Mouse (Mus musculus) mouse trophoblast stem cell (cell line): Measurements from ENCODE around the gene Kcna1.

Source experiments
- in situ Hi-C, 2 experiments: fragments of 300-500 bp; cut with MseI, MboI; formaldehyde crosslinking; loops; 2 replicates in 1 of 2; 3 replicates in 1 of 2; pipeline ENCODE4 v1.15.1; 2025

Gene Kcna1

GRCm38 (mm10) chr6:126646381-126646780, at the start of gene Kcna1:
Kcna1 (minus strand) TSS chr6:126646384.
- in situ Hi-C loops, result no loop called here

DNA sequence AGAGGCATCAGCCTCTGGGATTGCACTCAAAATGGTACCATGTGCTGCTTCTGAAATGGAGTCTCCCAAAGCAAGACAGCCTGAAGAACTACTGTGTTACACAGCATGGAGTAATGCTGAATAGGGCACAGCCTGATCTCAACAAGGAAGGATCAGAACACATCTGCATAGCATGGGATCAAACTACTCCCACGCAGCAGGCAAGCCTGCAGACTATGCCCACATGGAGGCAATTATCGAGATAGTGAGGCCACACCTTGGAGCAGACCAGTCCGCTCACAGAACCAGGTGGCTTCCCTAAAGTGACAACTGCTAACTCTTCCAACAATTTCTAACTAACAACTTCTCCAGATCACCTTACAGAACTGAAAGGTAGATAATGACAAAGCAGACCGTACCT, 40.9 kb upstream of the Kcna1 start:
- in situ Hi-C loops, result no loop called here

DNA sequence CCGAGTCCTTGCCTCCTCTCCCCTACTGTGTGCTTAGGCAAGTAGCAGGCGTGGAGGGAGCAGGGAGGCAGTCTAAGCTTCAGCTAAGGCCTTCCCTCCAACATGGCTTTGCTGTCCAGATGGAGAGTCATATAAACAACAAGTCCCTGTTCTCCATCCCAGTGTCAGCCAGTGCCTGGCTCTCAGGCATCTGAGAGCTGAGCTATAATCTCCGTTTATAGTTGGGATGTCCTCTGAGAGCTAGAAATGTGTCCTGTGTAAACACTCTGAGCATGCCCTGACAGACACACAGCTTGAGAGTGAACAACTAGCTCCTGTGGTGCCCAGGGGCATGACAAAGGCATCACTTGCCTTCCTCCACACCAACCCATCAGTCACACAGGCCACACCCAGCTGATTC, 39.0 kb upstream of the Kcna1 start:
- in situ Hi-C loops, result no loop called here

DNA sequence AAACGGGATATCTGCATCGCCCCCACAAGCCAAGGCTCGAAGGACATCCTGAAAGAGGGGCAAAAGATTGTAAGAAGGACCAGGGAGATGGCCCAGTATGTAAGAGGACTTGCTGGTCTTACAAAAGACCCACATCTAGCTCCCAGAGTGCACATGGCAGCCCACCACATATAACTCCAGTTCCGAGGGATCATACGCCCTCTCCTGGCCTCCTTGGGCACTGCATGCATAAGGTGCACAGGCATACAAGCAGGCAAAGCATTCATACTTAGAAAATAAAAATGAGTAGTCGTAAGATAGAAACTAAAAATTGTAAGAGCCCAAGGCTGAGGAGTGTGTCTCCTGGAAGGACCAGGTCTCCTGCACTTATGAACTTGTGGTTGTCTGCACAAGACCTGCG, 32.8 kb upstream of the Kcna1 start:
- in situ Hi-C loops, result no loop called here

DNA sequence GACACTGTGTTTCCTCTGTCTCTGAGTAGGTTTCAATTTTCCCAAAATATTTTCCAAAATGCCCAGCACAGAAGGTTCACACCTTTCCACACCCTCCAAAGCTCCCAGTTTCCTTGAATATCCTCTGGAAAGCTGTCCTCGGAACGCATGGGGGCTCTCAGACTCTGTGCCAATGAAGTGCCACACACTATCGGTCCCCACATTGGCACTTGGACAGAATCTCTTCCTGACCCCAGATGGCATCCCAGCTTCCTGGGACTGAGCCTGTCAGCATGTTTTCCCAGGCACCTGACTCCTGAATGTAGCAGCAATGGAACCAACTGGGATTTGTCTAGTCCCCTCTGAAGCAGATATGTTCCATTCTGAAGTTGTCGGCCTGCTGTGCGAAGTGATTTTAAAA, 20.8 kb upstream of the Kcna1 start:
- in situ Hi-C loops, result no loop called here

GRCm38 (mm10) chr6:126666091-126666490, 19.9 kb upstream of the Kcna1 start:
- in situ Hi-C loops, result no loop called here

GRCm38 (mm10) chr6:126664569-126664968, 18.4 kb upstream of the Kcna1 start:
- in situ Hi-C loops, result no loop called here

DNA sequence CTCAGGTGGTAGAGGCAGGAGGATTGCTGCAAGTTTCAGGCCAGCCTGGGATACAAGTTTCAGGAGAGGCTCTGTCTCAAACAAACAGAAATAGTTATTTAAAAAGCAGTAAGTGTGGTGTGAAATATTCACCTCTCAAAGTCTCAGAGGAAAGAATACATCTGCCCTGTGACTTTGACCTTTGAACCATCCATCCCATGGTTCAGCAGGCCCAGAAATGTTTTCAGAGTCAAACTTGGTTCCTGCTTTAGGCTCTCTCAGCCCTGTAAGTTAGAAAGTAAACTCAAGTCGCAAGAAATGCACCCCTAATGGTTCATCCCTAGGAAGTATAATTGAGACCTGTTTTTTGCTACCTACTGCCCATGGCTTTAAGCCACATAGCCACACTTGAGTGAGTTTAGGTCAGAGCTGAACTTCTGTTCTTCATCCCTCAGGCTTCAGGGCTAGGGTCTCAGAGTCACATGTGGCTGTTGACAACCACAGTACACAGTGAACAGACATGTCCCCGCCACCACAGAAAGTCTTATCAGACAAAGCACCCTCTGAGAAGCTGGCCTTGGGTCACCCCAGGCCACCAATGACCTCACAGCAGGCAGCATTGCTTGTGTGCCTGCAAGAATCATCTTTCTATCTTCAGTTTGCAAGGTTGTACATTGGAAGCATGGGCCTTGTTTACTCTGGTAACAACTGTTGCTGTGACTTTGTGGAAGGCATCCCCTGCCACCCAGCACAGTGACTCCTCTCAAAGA, 11.6 kb upstream of the Kcna1 start:
- in situ Hi-C loops, result no loop called here

GRCm38 (mm10) chr6:126653561-126653960, 7.4 kb upstream of the Kcna1 start:
- in situ Hi-C loops, result no loop called here

- in situ Hi-C loops, result no loop called here
These were observed 383 bp downstream of the Kcna1 start for GRCm38 (mm10) chr6:126645644-126646358.

DNA sequence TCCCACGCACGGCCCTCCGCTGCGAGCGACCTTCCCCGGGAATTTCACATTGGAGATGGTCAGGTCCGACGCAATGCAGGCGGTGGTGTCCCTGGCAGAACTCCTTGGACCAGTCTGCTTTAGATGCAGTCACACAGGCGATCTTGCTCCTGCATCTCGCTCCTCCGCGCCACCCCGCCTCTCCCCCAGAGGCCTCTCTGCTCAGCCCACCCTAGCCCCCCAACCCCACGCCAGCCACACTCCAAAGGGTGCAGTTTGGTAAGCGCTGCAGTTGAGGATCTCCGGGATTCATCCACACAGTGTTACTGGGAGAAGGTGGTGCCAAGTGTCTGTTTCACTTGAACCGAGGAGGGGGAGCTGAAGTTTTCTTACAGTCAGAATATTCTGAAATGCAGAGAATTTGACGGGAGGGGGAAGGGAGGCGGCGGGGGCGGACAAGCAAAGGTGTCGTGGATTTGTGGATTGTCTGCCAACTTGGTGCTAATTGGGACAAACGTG, 1.1 kb downstream of the Kcna1 start:
- in situ Hi-C loops, result no loop called here

GRCm38 (mm10) chr6:126644181-126645043, 1.8 kb downstream of the Kcna1 start:
- in situ Hi-C loops, result no loop called here

GRCm38 (mm10) chr6:126643341-126644055, 2.7 kb downstream of the Kcna1 start:
- in situ Hi-C loops, result no loop called here

DNA sequence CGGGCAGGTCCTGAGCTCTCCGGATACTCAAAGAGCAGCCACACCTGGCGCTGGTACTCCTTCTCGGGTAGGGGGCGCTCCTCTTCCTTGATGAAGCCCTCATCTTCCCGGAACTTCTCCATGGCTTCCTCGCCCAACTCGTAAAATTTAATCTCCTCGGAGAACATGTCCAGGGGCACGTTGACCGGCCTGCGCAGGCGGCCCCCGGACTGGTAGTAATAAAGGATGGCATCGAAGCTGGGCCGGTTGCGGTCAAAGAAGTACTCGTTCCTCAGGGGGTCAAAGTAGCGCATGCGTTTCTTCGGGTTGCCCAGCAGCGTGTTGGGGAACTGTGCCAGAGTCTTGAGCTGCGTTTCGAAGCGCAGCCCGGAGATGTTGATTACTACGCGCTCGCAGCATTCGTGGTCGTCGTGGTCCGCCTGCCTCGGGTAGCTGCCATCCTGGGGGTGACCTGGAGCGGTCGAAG, 3.3 kb downstream of the Kcna1 start:
- in situ Hi-C loops, result no loop called here

DNA sequence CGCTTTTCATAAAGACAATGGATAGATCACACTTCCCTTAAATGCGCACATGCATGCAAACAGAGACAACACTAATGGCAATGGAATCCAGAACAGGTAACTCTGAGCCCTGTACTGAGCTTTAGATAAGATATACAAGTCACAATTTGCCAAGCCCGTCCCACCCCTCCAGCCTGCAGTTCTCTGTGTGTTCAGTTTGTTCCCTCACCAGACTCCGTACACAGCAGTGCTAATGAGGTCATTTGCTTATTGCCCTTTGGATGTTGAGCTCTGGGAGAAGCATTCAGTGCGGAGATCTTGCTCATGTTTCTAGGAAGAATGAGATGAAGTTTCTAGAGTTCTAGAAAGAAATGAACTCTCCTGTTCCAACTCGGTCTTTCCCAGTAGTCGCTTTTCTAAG, 17.7 kb downstream of the Kcna1 start:
- in situ Hi-C loops, result no loop called here

DNA sequence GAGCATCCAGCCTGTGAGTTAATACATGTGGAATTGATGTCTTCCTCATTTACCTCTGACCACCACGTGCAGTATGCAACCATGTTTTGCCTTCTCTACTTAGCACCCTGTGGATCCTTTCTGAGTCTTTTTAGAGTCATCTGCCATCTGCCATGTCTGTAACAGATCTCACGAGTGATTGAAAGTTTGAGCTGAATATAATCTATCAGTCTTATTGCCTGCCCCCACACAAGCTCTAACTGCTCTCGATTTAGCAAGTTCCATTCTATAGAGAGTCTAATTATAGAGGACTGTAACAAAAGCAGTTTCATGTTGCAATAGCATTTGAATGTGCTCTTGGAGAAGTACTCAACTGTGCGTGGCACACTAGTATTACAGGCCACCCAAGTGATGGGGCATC, 27.7 kb downstream of the Kcna1 start:
- in situ Hi-C loops, result no loop called here

- in situ Hi-C loops, result no loop called here
These were observed 35.4 kb downstream of the Kcna1 start for GRCm38 (mm10) chr6:126610746-126611145.

GRCm38 (mm10) chr6:126609193-126609947, 36.8 kb downstream of the Kcna1 start:
- in situ Hi-C loops, result no loop called here

- in situ Hi-C loops, result no loop called here
These were observed 44.3 kb downstream of the Kcna1 start for GRCm38 (mm10) chr6:126601843-126602326.

DNA sequence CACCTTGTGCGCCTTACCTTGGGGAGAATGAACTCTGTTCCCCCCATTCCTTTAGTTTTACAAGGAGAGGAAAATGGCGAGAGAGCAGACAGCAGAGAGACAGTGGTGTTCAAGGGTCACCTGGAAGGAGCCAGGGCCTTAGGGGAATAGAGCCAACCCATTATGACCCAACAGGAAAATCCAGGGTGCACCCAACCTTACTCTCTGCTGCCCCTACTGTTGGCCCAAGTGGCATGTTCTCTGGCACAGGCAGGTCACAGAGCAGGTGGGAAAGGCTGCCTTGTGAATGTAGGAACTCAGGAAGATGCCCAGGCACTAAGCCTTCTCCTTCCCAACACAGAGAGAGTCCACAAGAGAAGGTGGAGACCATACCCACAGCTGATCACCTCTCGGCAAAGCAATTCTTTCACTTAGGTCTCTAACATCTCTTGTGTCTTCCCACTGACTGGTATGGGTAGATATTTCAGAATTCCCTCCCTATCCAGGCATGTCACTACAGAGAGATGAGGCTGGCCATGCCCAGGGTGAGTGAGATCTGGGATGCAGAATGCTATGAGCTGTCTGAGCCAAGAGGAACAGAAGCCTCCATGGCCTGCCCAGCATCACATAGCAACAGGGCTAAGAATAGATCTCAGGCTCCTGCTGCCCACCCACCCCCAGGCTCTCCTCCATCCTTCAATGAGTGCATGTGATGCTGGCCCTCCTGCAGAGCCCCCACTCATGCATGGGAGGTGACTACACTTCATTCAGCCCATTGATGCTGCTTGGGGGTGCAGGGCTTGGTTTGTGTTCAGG, 46.8 kb downstream of the Kcna1 start:
- in situ Hi-C loops, result no loop called here
